Mouse (Mus musculus) frontal cortex, postnatal 14 days (tissue): ENCODE measurements around the gene Lamtor4.

Source experiments
- DNase-seq, 2 experiments: peaks; one replicate each; pipeline ENCODE4 v3.0.0; 2022; ENCODE audit warnings: low spot score in 2 of 2

Lamtor4 gene

GRCm38 (mm10) chr5:138294158-138294557, 38.9 kb downstream of the Lamtor4 start:
- DNase-seq = no peak

DNA sequence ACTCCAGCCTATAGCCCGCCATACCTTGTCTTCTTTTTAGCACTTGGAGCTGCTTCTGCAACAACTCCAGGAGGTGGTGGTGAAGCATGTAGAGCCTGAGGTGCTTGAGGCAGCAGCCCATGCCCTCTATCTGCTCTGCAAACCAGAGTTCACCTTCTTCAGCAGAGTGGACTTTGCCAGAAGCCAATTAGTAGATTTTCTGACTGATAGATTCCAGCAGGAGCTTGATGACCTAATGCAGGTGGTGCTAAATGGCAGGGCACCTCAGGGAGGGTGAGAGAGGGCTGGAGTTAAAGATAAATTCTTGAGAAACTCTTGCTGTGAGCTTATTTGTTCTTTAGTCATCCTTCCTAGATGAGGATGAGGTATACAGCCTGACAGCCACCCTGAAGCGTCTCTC, 44.3 kb downstream of the Lamtor4 start:
- no peak for DNase-seq
